Mouse (Mus musculus) heart, adult 2 months (tissue): ENCODE measurements at regions not wholly inside any gene's neighbourhood (a gene's known extent, or its start where the extent isn't known, plus 50 kb on each side); places are given as distances from the start of the nearest gene placed in this dataset.

Experiments used
- DNase-seq, 2 experiments: peaks; one replicate each; pipeline ENCODE4 v3.0.0; 2021
- H3K27ac ChIP-seq: fragments of 200-600 bp; 2 replicates; pipeline ENCODE4 v1.8.1; 2022
- H3K27me3 ChIP-seq: fragments of 200-500 bp; 2 replicates; pipeline ENCODE4 v1.6.1; 2012; ENCODE audit warnings: mild to moderate bottlenecking, low read length, inconsistent platforms, mixed read lengths; ENCODE audit not compliant: control insufficient read depth, insufficient read depth
- H3K36me3 ChIP-seq: fragments of 200-500 bp; 2 replicates; pipeline ENCODE4 v1.6.1; 2012; ENCODE audit warnings: low read length, inconsistent platforms; ENCODE audit not compliant: control insufficient read depth, insufficient read depth
- H3K4me1 ChIP-seq: fragments of 200-500 bp; 2 replicates; pipeline ENCODE4 v1.6.1; 2011; ENCODE audit warnings: low read length; ENCODE audit not compliant: control insufficient read depth, insufficient read depth
- H3K4me3 ChIP-seq: fragments of 200-600 bp; 2 replicates; pipeline ENCODE4 v1.8.1; 2022
- H3K79me2 ChIP-seq: fragments of 200-500 bp; replicated peaks from 2 replicates; pipeline ENCODE4 v1.6.1; 2012; ENCODE audit warnings: mild to moderate bottlenecking, inconsistent platforms, low read length, moderate library complexity, mixed read lengths; ENCODE audit not compliant: control insufficient read depth, insufficient read depth
- H3K9ac ChIP-seq: fragments of 200-500 bp; 2 replicates; pipeline ENCODE4 v1.6.1; 2012; ENCODE audit warnings: low read depth, mild to moderate bottlenecking, control low read depth, inconsistent platforms, low read length, mixed read lengths
- CTCF ChIP-seq: fragments of 200-600 bp; IDR thresholded peaks from 2 replicates; pipeline ENCODE4 v1.8.1; 2022; ENCODE audit warnings: antibody characterized with exemption, mild to moderate bottlenecking, moderate library complexity
- EP300 ChIP-seq: fragments of 200-500 bp; IDR thresholded peaks from 2 replicates; pipeline ENCODE4 v1.6.1; 2011; ENCODE audit warnings: low read depth, low read length, control low read depth; ENCODE audit not compliant: insufficient read depth
- POLR2A ChIP-seq: fragments of 200-500 bp; IDR thresholded peaks from 2 replicates; pipeline ENCODE4 v1.6.1; 2011; ENCODE audit warnings: mild to moderate bottlenecking, low read depth, low read length, control low read depth; ENCODE audit not compliant: insufficient read depth
- WGBS: fragments of 180-500 bp; shearing (Covaris S2); methylation state at CpG from one replicate; pipeline ENCODE4 v1.1.7; 2018; 5-methylcytosine and 5-hydroxymethylcytosine counted together
- intact Hi-C: fragments of 180-260 bp; cut with DNase I; formaldehyde crosslinking; loops from one replicate; pipeline ENCODE4 v1.15.1; 2025

- Histone ChIP-seq H3K27ac (no peak overlapping the region), H3K9ac (no peak overlapping the region), H3K27me3 (no peaks in the 10 kb centered on the region), H3K79me2 (no peaks in the 10 kb centered on the region), H3K36me3 (no peaks in the 10 kb centered on the region), H3K4me1 (no peaks in the 10 kb centered on the region), H3K4me3 (no peak overlapping the region)
- intact Hi-C loops = no loop called here
- no peak for DNase-seq
- 90% methylated on average over 6 of the region's 6 CpGs for WGBS
- TF ChIP-seq EP300 (no peak), POLR2A (no peak), CTCF (no peak)
Observed at GRCm38 (mm10) chr4:84184844-84185243, 490.2 kb downstream of the Bnc2 start.

- H3K27me3 ChIP-seq = no peaks in the 10 kb centered on the region
- no peaks in the 10 kb centered on the region for H3K4me1 ChIP-seq
- H3K79me2 ChIP-seq = no peaks in the 10 kb centered on the region
- TF ChIP-seq POLR2A = no peak
- no peak for TF ChIP-seq EP300
- no peak for TF ChIP-seq CTCF
- H3K27ac ChIP-seq = no peak overlapping the region
- H3K36me3 ChIP-seq = no peaks in the 10 kb centered on the region
- DNase-seq = no peak
- no peak overlapping the region for H3K4me3 ChIP-seq
- no peak overlapping the region for H3K9ac ChIP-seq
- 84% methylated on average over 12 of the region's 12 CpGs for WGBS
- intact Hi-C loops = no loop called here
Observed at GRCm38 (mm10) chr4:84189315-84189714, 485.8 kb downstream of the Bnc2 start.

GRCm38 (mm10) chr4:84191303-84191702 is 483.8 kb downstream of the Bnc2 start:
- TF ChIP-seq POLR2A = no peak
- TF ChIP-seq CTCF = no peak
- no peak for TF ChIP-seq EP300
- H3K9ac ChIP-seq = no peak overlapping the region
- no peak overlapping the region for H3K27ac ChIP-seq
- WGBS = 68% methylated on average over 2 of the region's 2 CpGs
- intact Hi-C loops = no loop called here
- H3K4me1 ChIP-seq = no peaks in the 10 kb centered on the region
- H3K4me3 ChIP-seq = no peak overlapping the region
- no peaks in the 10 kb centered on the region for H3K27me3 ChIP-seq
- no peaks in the 10 kb centered on the region for H3K36me3 ChIP-seq
- H3K79me2 ChIP-seq = no peaks in the 10 kb centered on the region
- no peak for DNase-seq

- H3K4me3 ChIP-seq = no peak overlapping the region
- no peaks in the 10 kb centered on the region for H3K4me1 ChIP-seq
- H3K36me3 ChIP-seq = no peaks in the 10 kb centered on the region
- TF ChIP-seq POLR2A = no peak
- no peak for TF ChIP-seq EP300
- no peak for TF ChIP-seq CTCF
- peak in 1 of 2 experiments; percentile 40 for DNase-seq
- no peak overlapping the region for H3K9ac ChIP-seq
- no peaks in the 10 kb centered on the region for H3K79me2 ChIP-seq
- 71% methylated on average over 2 of the region's 2 CpGs for WGBS
- no peaks in the 10 kb centered on the region for H3K27me3 ChIP-seq
- intact Hi-C loops = no loop called here
- no peak overlapping the region for H3K27ac ChIP-seq
Observed at GRCm38 (mm10) chr4:84192301-84192700, 482.8 kb downstream of the Bnc2 start.

GRCm38 (mm10) chr4:84196732-84197131 is 478.3 kb downstream of the Bnc2 start:
- Histone ChIP-seq H3K36me3 (no peaks in the 10 kb centered on the region), H3K27ac (no peak overlapping the region), H3K79me2 (no peaks in the 10 kb centered on the region), H3K9ac (no peak overlapping the region), H3K4me1 (peaks cover 3% of the 10 kb centered on the region; the same call in 1 of the 2 replicates), H3K4me3 (no peak overlapping the region), H3K27me3 (no peaks in the 10 kb centered on the region)
- intact Hi-C loops = no loop called here
- no peak for TF ChIP-seq EP300
- TF ChIP-seq CTCF = no peak
- TF ChIP-seq POLR2A = no peak
- 76% methylated on average over 2 of the region's 2 CpGs for WGBS
- no peak for DNase-seq

GRCm38 (mm10) chr4:84198176-84198575 is 476.9 kb downstream of the Bnc2 start:
- WGBS = 82% methylated on average over 4 of the region's 4 CpGs
- TF ChIP-seq CTCF (no peak), EP300 (no peak), POLR2A (no peak)
- no peaks in the 10 kb centered on the region for H3K36me3 ChIP-seq
- peak in 1 of 2 experiments; percentile 31 for DNase-seq
- no peak overlapping the region for H3K9ac ChIP-seq
- intact Hi-C loops = no loop called here
- H3K27ac ChIP-seq = no peak overlapping the region
- peaks cover 3% of the 10 kb centered on the region; the same call in 1 of the 2 replicates for H3K4me1 ChIP-seq
- no peaks in the 10 kb centered on the region for H3K79me2 ChIP-seq
- H3K4me3 ChIP-seq = no peak overlapping the region
- no peaks in the 10 kb centered on the region for H3K27me3 ChIP-seq
